Mouse (Mus musculus): Measurements from ENCODE around the gene Brca2.

DNA sequence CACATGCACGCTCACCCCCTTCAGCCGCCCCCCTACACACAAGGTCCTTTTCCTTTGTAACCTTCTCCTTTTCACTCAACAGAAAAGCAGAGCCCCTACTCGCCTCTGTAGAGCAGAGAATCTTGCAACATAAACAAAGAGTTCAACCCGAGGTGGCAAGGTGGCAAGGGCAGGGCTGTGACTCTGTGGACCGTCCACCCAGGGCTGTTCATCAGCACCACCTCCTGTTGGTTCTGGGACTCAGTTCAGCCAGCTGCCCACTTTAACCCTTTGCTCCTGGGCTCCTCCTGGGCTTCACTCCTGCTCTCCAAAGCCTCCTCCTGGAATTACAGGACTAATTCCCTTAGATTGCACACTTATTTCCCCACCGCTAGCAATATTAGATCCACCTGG lies 61.9 kb downstream of the Brca2 start:
- TF ChIP-seq TAL1 (IDR thresholded peaks at IDR 0.05; ENCODE audit: low read length): no peak
- no peak for TF ChIP-seq GATA1 (IDR thresholded peaks at IDR 0.05; ENCODE audit: low read length)

Data from erythroblast, embryonic 14.5 days (primary cell).